Mouse (Mus musculus) megakaryocyte, embryonic 14.5 days (primary cell): ENCODE measurements around the gene Bcl11b. TPM values are rescaled to one million over a fixed set of nuclear protein-coding genes. Genes with fewer than 3 reads are reported as not detected.

Source experiments
- H3K27me3 ChIP-seq: replicated peaks from 2 replicates; pipeline ENCODE3; 2012; ENCODE audit warnings: inconsistent platforms
- H3K36me3 ChIP-seq: replicated peaks from 2 replicates; pipeline ENCODE3; 2012; ENCODE audit warnings: low read length, inconsistent platforms, mixed read lengths
- H3K4me1 ChIP-seq: 2 replicates; pipeline ENCODE4 v1.6.1; 2012; ENCODE audit warnings: inconsistent platforms
- H3K4me3 ChIP-seq: replicated peaks from 2 replicates; pipeline ENCODE3; 2012; ENCODE audit warnings: moderate library complexity, mild to moderate bottlenecking, inconsistent platforms
- H3K9me3 ChIP-seq: 2 replicates; pipeline ENCODE4 v1.6.1; 2012; ENCODE audit warnings: inconsistent platforms
- FLI1 ChIP-seq: IDR thresholded peaks from 2 replicates; pipeline ENCODE4 v1.6.1; 2012; ENCODE audit warnings: low read length, inconsistent platforms, mixed read lengths
- GATA1 ChIP-seq: IDR thresholded peaks from 3 replicates; pipeline ENCODE4 v1.6.1; 2012; ENCODE audit warnings: mixed read lengths, low read length, inconsistent platforms, borderline replicate concordance
- polyA plus RNA-seq: library from polyadenylated mRNA; stranded (reverse); fragments of >175 nt; gene quantifications from 2 replicates; pipeline ENCODE4 v1.2.3, GENCODE M21; 2012; ENCODE audit warnings: low replicate concordance; ENCODE audit not compliant: insufficient read depth

The Bcl11b gene
- polyA plus RNA-seq, 1 experiment: 0.07 TPM

DNA sequence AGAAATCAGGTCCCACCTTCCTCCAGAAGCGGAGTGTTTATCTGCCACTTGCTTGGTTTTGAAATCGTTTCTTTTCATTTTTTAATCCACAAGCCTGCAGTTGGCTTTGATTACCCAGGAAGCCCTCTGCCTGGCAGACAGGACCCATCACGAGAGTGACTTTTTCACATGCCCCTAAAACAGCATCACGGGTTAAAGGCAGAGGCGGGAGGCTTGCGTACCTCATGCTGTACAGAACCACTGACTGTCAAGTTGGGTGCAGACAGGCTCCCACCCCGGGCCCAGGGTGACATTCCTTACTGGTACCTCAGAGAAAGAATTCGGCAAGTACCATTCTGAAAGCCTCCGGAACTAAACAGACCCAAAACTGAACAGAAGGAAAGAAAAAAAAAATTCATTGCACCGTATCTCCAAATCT lies 27.9 kb downstream of the Bcl11b start:
- Histone ChIP-seq H3K4me3 (no peak overlapping the region), H3K9me3 (peaks cover 10% of the 10 kb centered on the region), H3K27me3 (peaks cover 65% of the 10 kb centered on the region), H3K4me1 (0 out of 2 replicates have a peak, but pooled peaks cover 1% of the 10 kb centered on the region), H3K36me3 (no peaks in the 10 kb centered on the region)
- no peak for TF ChIP-seq FLI1
- no peak for TF ChIP-seq GATA1

DNA sequence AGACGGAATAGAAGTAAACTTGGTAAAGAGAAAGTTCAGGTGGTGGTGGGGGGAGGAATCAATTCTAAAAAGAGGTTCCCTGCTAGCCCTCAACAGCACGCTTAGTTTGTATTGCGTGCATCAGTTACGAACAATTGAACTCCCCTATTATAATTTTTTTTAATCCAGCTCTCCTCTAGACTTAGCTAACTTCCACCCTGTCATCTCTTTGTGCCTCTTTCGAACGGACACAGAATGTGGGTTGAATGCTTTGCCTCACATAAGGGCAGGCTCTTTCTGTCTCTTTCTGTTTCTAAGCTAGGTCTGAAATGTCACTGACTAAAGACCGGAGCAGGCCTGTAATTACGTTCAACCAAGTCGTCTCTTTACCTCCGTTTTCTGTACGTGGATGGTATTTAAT lies 28.9 kb downstream of the Bcl11b start:
- TF ChIP-seq GATA1 (no peak), FLI1 (no peak)
- Histone ChIP-seq H3K27me3 (peaks cover 58% of the 10 kb centered on the region), H3K4me3 (no peak overlapping the region), H3K36me3 (no peaks in the 10 kb centered on the region), H3K4me1 (no peaks in the 10 kb centered on the region), H3K9me3 (peaks cover 17% of the 10 kb centered on the region)

GRCm38 (mm10) chr12:107973556-107974140 lies 29.8 kb downstream of the Bcl11b start:
- no peaks in the 10 kb centered on the region for H3K36me3 ChIP-seq
- H3K27me3 ChIP-seq: peaks cover 50% of the 10 kb centered on the region
- no peak overlapping the region for H3K4me3 ChIP-seq
- peaks cover 20% of the 10 kb centered on the region for H3K9me3 ChIP-seq
- TF ChIP-seq GATA1 (no peak), FLI1 (no peak)
- H3K4me1 ChIP-seq: no peaks in the 10 kb centered on the region

- Histone ChIP-seq H3K9me3 (peaks cover 26% of the 10 kb centered on the region), H3K4me3 (no peak overlapping the region), H3K27me3 (peaks cover 26% of the 10 kb centered on the region), H3K4me1 (no peaks in the 10 kb centered on the region), H3K36me3 (no peaks in the 10 kb centered on the region)
- TF ChIP-seq FLI1 (no peak), GATA1 (no peak)
These were observed 32.2 kb downstream of the Bcl11b start for GRCm38 (mm10) chr12:107971081-107971780.

DNA sequence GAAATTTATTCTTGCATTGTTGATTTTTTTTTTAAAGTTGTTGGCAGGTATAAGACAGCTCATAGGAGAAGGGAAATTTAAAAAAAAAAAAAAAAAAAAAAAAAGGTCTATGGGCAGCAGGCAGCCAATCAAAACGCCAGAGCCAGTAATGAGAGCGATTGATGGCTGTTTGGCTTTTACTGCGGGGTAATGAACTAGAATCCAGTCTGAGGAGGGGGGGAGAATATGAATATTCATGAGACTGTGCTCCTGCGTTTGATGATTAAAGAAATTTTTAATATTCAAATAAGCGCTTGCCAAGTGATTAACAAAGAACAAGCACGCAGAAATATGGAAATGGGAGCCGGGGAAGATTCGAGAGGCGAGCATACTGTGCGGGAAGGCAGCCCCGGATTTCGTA lies 32.8 kb downstream of the Bcl11b start:
- Histone ChIP-seq H3K4me3 (no peak overlapping the region), H3K36me3 (no peaks in the 10 kb centered on the region), H3K27me3 (peaks cover 20% of the 10 kb centered on the region), H3K9me3 (peaks cover 26% of the 10 kb centered on the region), H3K4me1 (no peaks in the 10 kb centered on the region)
- no peak for TF ChIP-seq GATA1
- TF ChIP-seq FLI1: no peak

DNA sequence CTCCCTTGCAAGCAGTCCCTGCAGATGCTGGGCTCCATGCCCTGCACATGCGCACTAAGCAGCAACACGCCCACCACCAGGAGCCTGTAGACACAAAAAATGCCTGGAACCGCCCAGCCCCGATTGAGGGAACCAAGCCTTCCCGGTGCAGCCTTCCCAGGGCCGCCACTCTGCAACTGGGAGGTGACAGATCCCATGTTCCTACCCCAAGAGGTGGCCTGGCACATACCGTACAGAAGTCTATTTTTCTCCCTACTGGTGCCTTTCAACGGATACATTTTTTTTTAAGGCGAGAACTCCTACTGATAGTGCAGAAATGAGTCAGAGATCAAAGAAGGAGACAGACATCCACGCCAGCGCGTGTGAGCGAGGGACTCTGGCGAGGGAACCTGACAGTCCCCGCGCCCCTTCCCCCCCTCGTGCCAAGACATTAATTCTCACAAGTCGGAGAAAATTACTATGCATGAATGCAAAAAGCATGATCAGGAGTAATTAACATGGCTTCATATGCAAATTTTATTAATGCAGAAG lies 33.5 kb downstream of the Bcl11b start:
- Histone ChIP-seq H3K36me3 (no peaks in the 10 kb centered on the region), H3K9me3 (peaks cover 26% of the 10 kb centered on the region), H3K4me3 (no peak overlapping the region), H3K4me1 (no peaks in the 10 kb centered on the region), H3K27me3 (peaks cover 17% of the 10 kb centered on the region)
- TF ChIP-seq FLI1 (no peak), GATA1 (no peak)

DNA sequence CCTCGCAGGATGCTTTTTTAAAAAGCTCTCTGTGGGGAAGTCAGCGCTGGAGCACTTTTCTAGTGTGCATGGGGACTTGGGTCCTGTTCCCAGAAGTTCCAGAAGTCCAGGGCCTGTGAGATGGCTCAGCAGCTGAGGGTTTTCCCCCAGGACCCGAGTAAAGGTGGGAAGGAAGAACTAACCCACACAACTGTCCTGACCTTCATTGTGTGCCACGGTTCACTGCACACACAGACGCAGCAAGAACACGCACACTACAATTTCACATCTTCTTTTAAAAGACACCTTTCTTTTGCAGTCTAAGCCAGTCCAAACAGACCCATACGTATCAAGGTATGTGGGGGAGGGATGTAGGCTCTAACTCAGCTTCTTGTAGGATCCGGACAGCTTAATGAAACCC lies 34.3 kb downstream of the Bcl11b start:
- peaks cover 26% of the 10 kb centered on the region for H3K9me3 ChIP-seq
- H3K4me1 ChIP-seq: no peaks in the 10 kb centered on the region
- H3K36me3 ChIP-seq: no peaks in the 10 kb centered on the region
- no peak overlapping the region for H3K4me3 ChIP-seq
- peaks cover 14% of the 10 kb centered on the region for H3K27me3 ChIP-seq
- TF ChIP-seq GATA1 (no peak), FLI1 (no peak)

DNA sequence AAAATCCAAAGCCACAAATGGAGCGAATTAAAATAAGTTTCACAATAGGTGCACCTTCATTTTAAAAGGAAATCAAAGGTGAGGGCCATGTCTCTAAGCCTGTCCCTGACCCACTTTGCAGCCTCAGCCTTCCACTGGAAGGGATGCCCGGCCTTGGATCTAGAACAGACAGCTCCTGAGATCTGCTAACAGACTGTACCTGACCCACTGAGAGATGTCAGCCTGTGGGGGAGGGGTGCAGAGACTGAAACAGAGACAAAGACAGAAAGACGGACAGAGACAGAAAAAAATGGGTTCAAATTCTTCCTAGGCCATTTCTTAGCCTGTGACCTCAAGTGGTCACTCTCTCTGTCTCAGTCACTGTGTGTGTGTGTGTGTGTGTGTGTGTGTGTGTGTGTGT lies 35.1 kb downstream of the Bcl11b start:
- TF ChIP-seq GATA1: no peak
- no peak for TF ChIP-seq FLI1
- Histone ChIP-seq H3K9me3 (peaks cover 26% of the 10 kb centered on the region), H3K4me3 (no peak overlapping the region), H3K36me3 (no peaks in the 10 kb centered on the region), H3K4me1 (no peaks in the 10 kb centered on the region), H3K27me3 (peaks cover 14% of the 10 kb centered on the region)

- Histone ChIP-seq H3K4me1 (no peaks in the 10 kb centered on the region), H3K4me3 (no peak overlapping the region), H3K9me3 (peaks cover 26% of the 10 kb centered on the region), H3K27me3 (peaks cover 9% of the 10 kb centered on the region), H3K36me3 (no peaks in the 10 kb centered on the region)
- TF ChIP-seq FLI1: no peak
- no peak for TF ChIP-seq GATA1
These were observed 36.4 kb downstream of the Bcl11b start for GRCm38 (mm10) chr12:107967026-107967425.

GRCm38 (mm10) chr12:107965103-107965502 lies 38.3 kb downstream of the Bcl11b start:
- Histone ChIP-seq H3K27me3 (peaks cover 3% of the 10 kb centered on the region), H3K36me3 (no peaks in the 10 kb centered on the region), H3K4me1 (no peaks in the 10 kb centered on the region), H3K9me3 (peaks cover 18% of the 10 kb centered on the region), H3K4me3 (no peak overlapping the region)
- TF ChIP-seq FLI1 (no peak), GATA1 (no peak)
